Mouse (Mus musculus): ENCODE measurements around the gene Enpep. TPM values are rescaled to one million over a fixed set of nuclear protein-coding genes. Genes with fewer than 3 reads are reported as not detected.

Enpep gene
- polyA plus RNA-seq (2012; rRNA removed): 2.3 and 2.6 TPM in 2 replicates

DNA sequence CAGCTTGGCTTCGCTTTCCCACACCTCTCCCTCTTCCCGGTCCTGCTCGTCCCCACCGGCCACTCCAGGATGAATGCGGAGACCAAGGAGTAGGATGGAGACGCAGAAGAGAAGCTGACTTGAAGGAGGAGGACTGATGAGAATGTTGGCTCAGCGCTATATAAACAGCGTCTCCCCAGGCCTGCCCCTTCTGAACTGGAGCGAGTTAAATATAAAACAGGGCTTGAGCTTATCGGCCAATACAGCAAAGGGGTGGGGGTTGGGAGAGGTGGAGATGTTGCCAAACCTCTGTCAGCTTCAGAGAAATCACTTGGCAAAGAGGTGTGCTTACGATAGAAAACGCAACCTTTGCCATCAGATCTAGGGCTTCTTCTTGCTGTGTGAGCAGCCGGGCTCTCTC lies at the start of gene Enpep:
TSS of gene Enpep (minus strand) at position 135 of the 400 bp plus-strand sequence.

Other genes starting within 250 kb of the Enpep start
- 0.32 and 1.7 TPM in 2 replicates for gene Pitx2, start 132.8 kb downstream of the Enpep start, polyA plus RNA-seq (2012; rRNA removed)
- 7.4 and 8.1 TPM in 2 replicates for gene Elovl6, start 199.6 kb upstream of the Enpep start, polyA plus RNA-seq (2012; rRNA removed)

Data from liver, embryonic 14 days (tissue).